Mouse (Mus musculus) retina, adult 2 months (tissue): ENCODE results near the gene Stmn1.

Experiments
- DNase-seq: peaks from one replicate; pipeline ENCODE4 v3.0.0-alpha.2; 2012; ENCODE audit warnings: low read depth, low spot score

Gene Stmn1

DNA sequence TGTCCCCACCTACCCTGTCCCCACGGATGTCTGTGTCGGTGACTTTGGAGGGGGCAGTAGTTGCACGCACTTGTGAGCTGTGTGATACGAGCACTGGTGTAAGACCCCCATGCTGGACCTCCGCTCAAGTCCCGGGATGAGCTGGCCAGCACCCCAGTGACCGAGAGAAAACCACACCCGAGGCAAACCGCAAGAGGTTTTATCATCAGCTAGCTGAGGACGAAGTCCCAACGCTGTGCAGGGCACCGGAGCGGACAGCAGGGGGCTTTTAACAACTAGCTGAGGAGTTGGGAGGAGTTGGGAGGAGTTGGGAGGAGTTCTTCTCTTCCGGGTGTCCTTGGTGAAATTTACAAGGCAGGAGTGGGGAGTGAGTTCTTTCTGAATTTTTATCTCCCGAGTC is 44.7 kb downstream of the Stmn1 start:
- no peak for DNase-seq

GRCm38 (mm10) chr4:134514309-134514930 is 46.3 kb downstream of the Stmn1 start:
- DNase-seq, result no peak

DNA sequence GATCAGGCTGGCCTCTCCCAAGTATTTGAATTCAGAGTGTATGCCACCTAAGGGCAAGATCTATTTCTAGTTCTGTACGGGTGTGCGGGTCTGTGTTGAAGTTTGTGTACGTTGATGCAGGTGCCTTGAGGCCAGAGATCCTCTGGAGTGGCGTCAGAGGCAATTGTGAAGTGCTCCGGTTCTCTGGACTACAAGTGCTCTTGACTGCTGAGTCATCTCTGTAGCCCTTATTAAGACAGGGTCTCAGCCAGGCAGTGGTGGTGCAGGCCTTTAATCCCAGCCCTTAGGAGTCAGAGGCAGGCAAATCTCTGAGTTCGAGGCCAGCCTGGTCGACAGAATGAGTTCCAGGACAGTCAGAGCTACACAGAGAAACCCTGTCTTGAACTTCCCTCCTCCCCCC is 47.5 kb downstream of the Stmn1 start:
- DNase-seq, result no peak

DNA sequence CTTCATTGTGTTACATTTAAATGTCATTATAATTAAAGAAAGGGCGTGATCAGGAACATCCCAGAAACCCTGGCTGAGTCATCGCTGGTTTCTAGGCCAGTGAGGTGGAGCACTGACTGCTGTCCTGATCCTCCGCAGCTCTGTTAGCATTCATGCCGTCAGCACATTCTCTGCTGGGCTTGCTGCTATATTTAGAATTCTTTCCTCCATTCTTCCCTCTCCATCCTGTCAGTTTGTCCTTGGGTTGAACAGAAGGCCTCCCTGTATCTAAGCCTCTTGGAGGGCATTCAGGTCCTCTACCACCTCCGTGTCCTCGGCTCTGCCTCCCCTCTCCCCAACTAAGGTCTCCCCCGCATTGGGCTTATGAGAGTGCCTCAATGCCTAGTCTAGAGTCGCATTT is 48.9 kb downstream of the Stmn1 start:
- no peak for DNase-seq

GRCm38 (mm10) chr4:134517719-134518118 is 49.6 kb downstream of the Stmn1 start:
- DNase-seq, result no peak

DNA sequence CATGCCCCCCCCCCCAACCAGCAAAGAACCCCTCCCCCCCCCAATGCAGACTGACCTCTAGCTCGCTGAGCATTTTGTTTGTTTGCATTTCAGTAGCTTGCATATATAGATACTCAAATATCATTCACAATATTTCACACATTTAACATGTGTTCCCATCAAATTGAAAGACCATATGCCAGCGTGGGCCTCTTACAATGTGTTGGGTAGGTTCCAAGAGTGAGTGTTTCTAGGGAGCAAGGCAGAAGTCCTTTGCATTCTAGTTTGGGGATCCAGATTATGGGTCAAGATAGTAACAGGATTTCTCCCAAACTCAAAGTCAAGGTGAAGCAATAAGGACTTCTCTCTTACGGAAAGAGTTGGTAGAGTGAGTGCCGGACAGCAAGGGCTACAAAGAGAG is 50.4 kb downstream of the Stmn1 start:
- DNase-seq, result no peak

- DNase-seq, result no peak
Observed at GRCm38 (mm10) chr4:134519281-134519680, 51.2 kb downstream of the Stmn1 start.
